13 mouse cellular contexts compared by ENCODE assay signal in genomic region chr15:12652336-12653031, GRCm38 (mm10).
A peak's percentile ranks its signal among the peaks of the same experiment; 100 is the strongest.
DNase-seq lines count a peak whose midpoint lies in the region; TF ChIP-seq lines count a peak whose summit lies in the region.
"Had no signal": no experiment of that assay in that cellular context is flagged by ENCODE, and none has a peak within 500 bp of the region (broad histone marks: within the 10 kb centered on the region; RNA-seq: fewer than 3 reads in every experiment).

No protein-coding gene starts in this region.

- no peak for TF ChIP-seq CTCF in layer of hippocampus, adult 2 months (conservative IDR thresholded peaks at IDR 0.05)

- H3K27ac ChIP-seq in layer of hippocampus, adult 2 months = peak overlapping the region; percentile 68
- H3K27ac ChIP-seq: forebrain, embryonic 10.5 days; lung, embryonic 15.5 days had no signal

- peak; percentile 88 for DNase-seq in heart, adult 11 months
- DNase-seq in heart, postnatal 36 days = no peak
- no peak for DNase-seq in layer of hippocampus, adult 2 months (ENCODE audit: low spot score in 2 of 2)
- no peak for DNase-seq in layer of hippocampus, postnatal 36 days
- peak; percentile 13 for DNase-seq in kidney, postnatal 14 days
- DNase-seq in frontal cortex, adult 2 months (ENCODE audit: extremely low spot score in 1 of 2, low spot score in 1 of 2) = no peak
- DNase-seq in cerebellum, postnatal 25 days = no peak
- no peak for DNase-seq in spleen, postnatal 10 days (ENCODE audit: low spot score in 2 of 2)
- DNase-seq: cerebellum, adult 8-10 months; liver; right cerebral cortex, postnatal 4 days had no signal

- intact Hi-C loops in heart, postnatal 36 days (cut with DNase I) = loop anchor here (5.0 kb wide), 1 partner anchor 85 kb away; the partner anchor contains the start of gene Pdzd2

- H3K4me3 ChIP-seq in layer of hippocampus, adult 2 months = no peak overlapping the region
- H3K4me3 ChIP-seq: forebrain, embryonic 10.5 days; lung, embryonic 15.5 days had no signal

Comparison
In these comparisons a context has a peak if more than half of its experiments do, and no peak if none do; other contexts are left out.
1. DNase-seq: peak in heart, adult 11 months (single experiment) and kidney, postnatal 14 days (single experiment); none in heart, postnatal 36 days (0 of 2), layer of hippocampus, adult 2 months (0 of 2), layer of hippocampus, postnatal 36 days (0 of 2), frontal cortex, adult 2 months (0 of 2), cerebellum, postnatal 25 days (0 of 2) and spleen, postnatal 10 days (0 of 2).